Mouse (Mus musculus) liver, embryonic 14.5 days (tissue): ENCODE data around the gene Trmt6.

Experiments used
- CTCF ChIP-seq: IDR thresholded peaks from 2 replicates; pipeline ENCODE4 v1.5.1; 2016; ENCODE audit warnings: antibody characterized with exemption, low read depth, control low read depth
- EP300 ChIP-seq: IDR thresholded peaks from 2 replicates; pipeline ENCODE4 v1.6.1; 2016; ENCODE audit warnings: antibody characterized with exemption, low read depth

DNA sequence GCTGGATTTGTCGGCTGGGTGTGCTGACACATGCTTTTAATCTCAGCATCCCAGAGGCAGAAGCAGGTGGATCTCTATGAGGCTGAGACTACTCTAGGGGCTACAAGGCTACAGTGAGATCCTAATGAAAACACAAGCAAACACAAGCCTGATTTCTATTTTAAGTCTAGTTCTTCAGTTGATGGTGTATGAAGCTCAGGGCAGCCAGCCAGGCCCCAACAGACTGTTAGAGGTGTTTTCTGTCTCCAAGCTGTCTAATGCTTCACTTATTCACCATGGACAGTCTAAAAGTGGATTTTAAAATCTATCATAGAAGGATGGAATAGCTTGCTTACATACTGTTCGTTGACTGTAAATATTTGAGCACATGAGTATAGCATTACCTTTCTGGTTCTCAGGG is 45.6 kb upstream of the Trmt6 start:
- TF ChIP-seq CTCF = no peak
- TF ChIP-seq EP300 = no peak
